Comparison of ENCODE assay signal across 38 mouse cellular contexts in the genomic region with DNA sequence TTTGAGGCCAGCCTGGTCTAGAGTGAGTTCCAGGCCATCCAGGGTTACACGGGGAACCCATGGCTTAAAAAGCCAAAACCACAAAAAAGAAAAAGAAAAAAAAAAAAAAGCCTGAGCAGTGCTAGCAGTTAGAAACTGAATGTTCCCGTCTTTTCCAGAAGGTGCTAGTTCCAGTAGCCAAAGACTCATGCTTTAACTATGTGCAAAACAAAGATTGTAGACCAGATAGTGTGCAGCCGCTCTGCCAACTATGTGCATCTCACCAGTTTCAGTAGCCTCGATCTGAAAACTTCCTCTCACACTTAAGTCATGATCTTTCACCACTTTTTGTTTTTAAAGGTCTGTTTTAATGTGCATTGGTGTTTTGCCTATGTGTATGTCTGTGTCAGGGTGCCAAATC. TPM values are rescaled to one million over a fixed set of nuclear protein-coding genes. Genes with fewer than 3 reads are reported as not detected.
DNase-seq lines count a peak whose midpoint lies in the region; ATAC-seq lines count a peak whose summit lies in the region.
"Had no signal": no experiment of that assay in that cellular context is flagged by ENCODE, and none has a peak within 500 bp of the region (broad histone marks: within the 10 kb centered on the region; RNA-seq: fewer than 3 reads in every experiment).

No protein-coding gene starts in this region.

- no peak overlapping the region for H3K9ac ChIP-seq in hindbrain, embryonic 12.5 days
- H3K9ac ChIP-seq: embryonic facial prominence, embryonic 12.5 days; embryonic facial prominence, embryonic 15.5 days; forebrain, embryonic 13.5 days; heart, embryonic 12.5 days; heart, embryonic 15.5 days; hindbrain, embryonic 14.5 days had no signal

- no peak overlapping the region for H3K27ac ChIP-seq in hindbrain, embryonic 12.5 days
- H3K27ac ChIP-seq: embryonic facial prominence, embryonic 12.5 days; embryonic facial prominence, embryonic 15.5 days; forebrain, embryonic 10.5 days; forebrain, embryonic 13.5 days; heart, embryonic 15.5 days; hindbrain, embryonic 10.5 days; hindbrain, embryonic 14.5 days; hindbrain, postnatal 0 days had no signal

- no peak overlapping the region for H3K4me2 ChIP-seq in hindbrain, embryonic 12.5 days (replicated peaks)
- H3K4me2 ChIP-seq: embryonic facial prominence, embryonic 12.5 days; embryonic facial prominence, embryonic 15.5 days; forebrain, embryonic 13.5 days; heart, embryonic 12.5 days; heart, embryonic 15.5 days; hindbrain, embryonic 14.5 days had no signal

- H3K27me3 ChIP-seq in hindbrain, embryonic 12.5 days, result peaks cover 6% of the 10 kb centered on the region; the same call in 1 of the 2 replicates
- H3K27me3 ChIP-seq: CH12.LX; embryonic facial prominence, embryonic 12.5 days; embryonic facial prominence, embryonic 15.5 days; forebrain, embryonic 13.5 days had no signal

- no peak for ATAC-seq in hindbrain, embryonic 12.5 days (ENCODE audit: low FRiP score)
- ATAC-seq: activated CD4-positive, CD25-positive, alpha-beta regulatory T cell, adult 4 months; forebrain, embryonic 13.5 days; forebrain, embryonic 16.5 days; hindbrain, postnatal 0 days; inflammation-experienced regulatory T-cells, adult 6 months; intestine, embryonic 16.5 days had no signal

- DNase-seq in 3134 (ENCODE audit: extremely low read depth, insufficient read length, low spot score) (peak; percentile 40), 416B (ENCODE audit: low read depth) (peak; percentile 8), adipocyte (ENCODE audit: low spot score) (peak; percentile 14)
- no peak for DNase-seq in adrenal gland, postnatal 10 days
- DNase-seq in right cerebral cortex, adult 18-20 months, result no peak
- DNase-seq: adrenal gland, postnatal 14 days; B cell, adult 2 months; cerebellum, adult 11 months; cerebellum, adult 2 months; cerebellum, adult 9-11 months; cerebellum, postnatal 25 days; gastrocnemius, postnatal 10 days; gastrocnemius, postnatal 36 days; heart, postnatal 36 days; kidney, adult 18-20 months had no signal

- WGBS in hindbrain, embryonic 12.5 days, result 83% methylated on average over 4 of the region's 4 CpGs

- H3K9me3 ChIP-seq in hindbrain, embryonic 12.5 days (replicated peaks), result no peaks in the 10 kb centered on the region
- H3K9me3 ChIP-seq: embryonic facial prominence, embryonic 12.5 days; embryonic facial prominence, embryonic 15.5 days; forebrain, embryonic 10.5 days; forebrain, embryonic 13.5 days; G1E; heart, embryonic 12.5 days; heart, embryonic 15.5 days; hindbrain, embryonic 10.5 days had no signal

- H3K4me3 ChIP-seq in hindbrain, embryonic 12.5 days, result no peak overlapping the region
- H3K4me3 ChIP-seq: embryonic facial prominence, embryonic 12.5 days; embryonic facial prominence, embryonic 15.5 days; erythroblast, embryonic 14.5 days; forebrain, embryonic 10.5 days; forebrain, embryonic 13.5 days; heart, embryonic 12.5 days; heart, embryonic 15.5 days; hindbrain, embryonic 10.5 days had no signal

- no peaks in the 10 kb centered on the region for H3K36me3 ChIP-seq in hindbrain, embryonic 12.5 days
- H3K36me3 ChIP-seq: embryonic facial prominence, embryonic 12.5 days; embryonic facial prominence, embryonic 15.5 days; forebrain, embryonic 10.5 days; G1E; heart, embryonic 12.5 days; heart, embryonic 15.5 days; hindbrain, embryonic 10.5 days had no signal

- no peaks in the 10 kb centered on the region for H3K4me1 ChIP-seq in hindbrain, embryonic 12.5 days
- H3K4me1 ChIP-seq: embryonic facial prominence, embryonic 12.5 days; embryonic facial prominence, embryonic 15.5 days; heart, embryonic 12.5 days; heart, embryonic 15.5 days had no signal

RNA-seq across cellular contexts. Expression of a gene that starts 1.6 kb away (rescaled TPM):
- not detected for total RNA-seq in adrenal gland, postnatal 10 days (2021)
- 0.18 TPM in 1 of 2 replicates, not detected in the other for polyA plus RNA-seq in hindbrain, embryonic 12.5 days (2016; fragmentation: Nextera tagmentation; extraction: Ambion mirVana)
- total RNA-seq: adrenal gland, adult 18-20 months; adrenal gland, postnatal 14 days; adrenal gland, postnatal 4 days; CH12.LX; common myeloid progenitor, adult 5-6 weeks; G1E; gastrocnemius, adult 18-20 months; gastrocnemius, postnatal 10 days; gastrocnemius, postnatal 36 days; granulocyte monocyte progenitor cell, adult 5-6 weeks; heart, postnatal 10 days; heart, postnatal 36 days; hindbrain, postnatal 0 days had no signal
- polyA plus RNA-seq: activated CD4-positive, CD25-positive, alpha-beta regulatory T cell, adult 4 months; embryonic facial prominence, embryonic 15.5 days; erythroblast, embryonic 14.5 days; forebrain, embryonic 13.5 days; G1E; heart, embryonic 12.5 days; heart, embryonic 15.5 days; hindbrain, embryonic 10.5 days; hindbrain, embryonic 14.5 days; hindbrain, postnatal 0 days; inflammation-experienced regulatory T-cells, adult 6 months; intestine, embryonic 16.5 days had no signal

RNA-seq across cellular contexts. Expression of a gene that starts 5.9 kb away (rescaled TPM):
- 10 to 100 TPM in 1 of 2 experiments, 1 to 10 TPM in 1; 9.4 to 13.0 TPM for total RNA-seq in adrenal gland, postnatal 10 days (2021)
- 69.0 and 76.1 TPM in 2 replicates for polyA plus RNA-seq in hindbrain, embryonic 12.5 days (2016; fragmentation: Nextera tagmentation; extraction: Ambion mirVana)

RNA-seq across cellular contexts. Expression of a gene that starts 24.9 kb away (rescaled TPM):
- total RNA-seq in adrenal gland, postnatal 10 days (2021), result 1 to 10 TPM; 4.9 TPM
- polyA plus RNA-seq in hindbrain, embryonic 12.5 days (2016; fragmentation: Nextera tagmentation; extraction: Ambion mirVana), result 2.6 and 2.8 TPM in 2 replicates
- polyA plus RNA-seq: activated CD4-positive, CD25-positive, alpha-beta regulatory T cell, adult 4 months; erythroblast, embryonic 14.5 days; inflammation-experienced regulatory T-cells, adult 6 months had no signal

Comparison
In these comparisons a context has a peak if more than half of its experiments do, and no peak if none do; other contexts are left out.
1. DNase-seq: peak in 3134 (single experiment), 416B (single experiment) and adipocyte (single experiment); none in adrenal gland, postnatal 10 days (single experiment) and right cerebral cortex, adult 18-20 months (single experiment).